Mouse (Mus musculus) embryo, embryonic 10.5 days (tissue): ENCODE data around the gene Wtap.
"Not testable (repeated sequence)": the region's sequence is repeated elsewhere in the genome, so short reads cannot be mapped to it uniquely, and the experiment has no call there.

Experiments
- DNase-seq: peaks from one replicate; pipeline ENCODE4 v3.0.0-alpha.2; 2015; ENCODE audit warnings: low spot score

Wtap gene

DNA sequence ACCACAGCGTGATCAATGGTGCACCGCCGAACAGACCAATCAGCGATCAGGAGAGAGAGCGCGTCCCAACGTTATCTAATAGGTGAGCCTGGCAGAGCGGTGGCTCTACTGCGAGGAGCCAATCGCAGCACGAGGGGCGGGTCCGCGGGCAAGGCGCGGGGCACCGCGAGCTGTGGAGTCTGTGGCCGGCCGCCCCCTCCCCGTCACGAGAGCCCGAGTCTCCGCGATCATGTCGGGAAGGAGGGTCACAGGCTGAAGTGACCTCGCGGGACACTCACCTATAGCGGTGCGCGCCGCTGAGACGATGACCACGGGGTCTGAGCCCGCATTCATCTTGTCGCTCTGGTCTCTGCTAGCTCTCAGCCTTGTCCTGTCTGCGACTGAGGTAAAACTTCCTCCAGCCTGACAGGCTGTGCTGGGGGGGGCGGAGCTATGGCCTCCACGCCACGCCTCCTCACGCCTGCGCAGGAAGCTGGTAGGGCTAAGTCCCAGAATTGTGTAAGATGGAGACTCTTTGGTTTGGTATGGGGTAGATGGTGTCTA lies 33.6 kb downstream of the Wtap start, which contains the start of gene Acat2:
Gene Acat2 (minus strand): TSS at position 417 of the 543 bp plus-strand sequence.
- peak; percentile 94 for DNase-seq

DNA sequence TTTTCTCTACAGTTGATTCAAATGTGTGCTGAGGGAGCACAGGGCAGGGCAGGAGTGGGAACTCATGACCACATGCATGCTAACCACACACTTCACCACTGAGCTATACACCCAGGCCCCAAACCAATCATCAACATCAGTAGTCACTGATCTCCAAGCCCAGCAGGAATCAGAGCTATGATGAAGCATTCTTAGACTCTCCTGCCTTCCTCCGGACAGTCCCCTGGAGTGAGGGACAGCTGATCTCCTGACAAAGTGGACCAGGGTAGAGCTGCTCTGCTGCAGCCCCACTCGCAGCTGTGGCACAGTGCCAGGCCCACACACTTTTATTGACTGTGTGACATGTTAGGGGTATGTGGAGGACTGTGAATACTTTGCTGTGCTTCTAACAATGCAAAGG lies 34.6 kb downstream of the Wtap start:
- DNase-seq, result not testable (repeated sequence)

DNA sequence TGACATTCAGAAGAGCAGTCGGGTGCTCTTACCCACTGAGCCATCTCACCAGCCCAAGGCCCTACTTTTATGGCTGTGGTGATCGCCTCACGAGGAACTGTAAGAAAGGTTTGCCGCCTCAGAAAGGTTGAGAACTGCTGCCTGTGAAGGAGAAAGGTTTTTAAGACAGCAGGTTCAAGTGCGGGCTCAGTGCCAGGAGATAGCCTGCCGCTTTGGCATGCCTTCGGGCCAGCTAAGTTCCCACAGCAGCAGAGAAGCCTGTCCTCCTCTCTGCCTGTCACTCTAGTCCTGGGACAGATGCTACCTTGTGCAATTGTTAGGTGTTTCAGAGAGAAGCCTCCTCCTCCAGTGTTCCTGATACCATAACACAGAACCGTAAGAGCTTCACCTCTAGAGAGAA lies 37.3 kb downstream of the Wtap start:
- no peak for DNase-seq

DNA sequence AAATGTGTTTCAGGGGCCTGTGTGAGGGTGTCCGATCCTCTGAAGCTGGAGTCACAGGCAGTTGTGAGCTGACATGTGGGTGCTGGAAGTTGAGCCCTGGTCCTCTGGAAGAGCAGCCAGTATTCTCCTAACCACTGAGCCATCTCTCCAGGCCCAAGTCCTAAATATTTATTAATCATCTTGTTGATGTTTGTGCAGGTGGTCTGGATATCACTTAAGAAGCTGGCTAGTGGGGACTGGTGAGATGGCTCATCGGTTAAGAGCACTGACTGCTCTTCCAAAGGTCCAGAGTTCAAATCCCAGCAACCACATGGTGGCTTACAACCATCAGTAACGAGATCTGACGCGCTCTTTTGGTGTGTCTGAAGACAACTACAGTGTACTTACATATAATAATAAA lies 44.3 kb downstream of the Wtap start:
- no peak for DNase-seq

DNA sequence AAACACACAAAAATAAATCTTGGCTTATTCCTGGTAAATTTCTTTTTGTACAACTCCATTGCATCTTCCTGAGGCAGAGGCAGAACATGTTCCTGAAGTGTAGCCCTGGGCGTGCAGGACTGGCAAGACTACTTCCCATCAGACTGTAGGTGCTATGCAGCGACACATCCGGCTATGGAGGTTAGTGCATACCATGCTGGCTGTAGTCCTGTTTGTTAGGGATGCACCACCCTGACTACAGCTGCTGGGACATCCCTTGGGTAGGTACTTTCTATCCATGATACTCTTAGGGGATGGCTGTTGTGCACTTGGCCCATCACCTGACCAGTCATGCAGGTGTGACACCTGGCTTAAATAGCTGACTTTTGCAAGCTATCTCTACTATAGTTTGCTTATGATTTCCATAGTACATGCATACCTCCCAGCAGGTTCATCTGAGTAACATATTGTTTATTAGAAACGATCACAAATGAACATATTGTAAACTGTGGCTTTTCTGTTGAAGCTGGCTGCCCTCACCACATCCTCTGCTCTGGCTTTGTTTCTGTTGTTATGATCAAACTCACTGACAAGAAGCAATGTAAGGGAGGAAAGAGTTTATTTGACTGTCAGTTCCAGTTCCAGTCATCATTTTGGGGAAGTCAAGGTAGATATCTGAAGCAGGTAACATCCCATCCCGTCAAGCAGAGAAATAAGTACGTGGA lies 51.4 kb downstream of the Wtap start:
- DNase-seq, result no peak

DNA sequence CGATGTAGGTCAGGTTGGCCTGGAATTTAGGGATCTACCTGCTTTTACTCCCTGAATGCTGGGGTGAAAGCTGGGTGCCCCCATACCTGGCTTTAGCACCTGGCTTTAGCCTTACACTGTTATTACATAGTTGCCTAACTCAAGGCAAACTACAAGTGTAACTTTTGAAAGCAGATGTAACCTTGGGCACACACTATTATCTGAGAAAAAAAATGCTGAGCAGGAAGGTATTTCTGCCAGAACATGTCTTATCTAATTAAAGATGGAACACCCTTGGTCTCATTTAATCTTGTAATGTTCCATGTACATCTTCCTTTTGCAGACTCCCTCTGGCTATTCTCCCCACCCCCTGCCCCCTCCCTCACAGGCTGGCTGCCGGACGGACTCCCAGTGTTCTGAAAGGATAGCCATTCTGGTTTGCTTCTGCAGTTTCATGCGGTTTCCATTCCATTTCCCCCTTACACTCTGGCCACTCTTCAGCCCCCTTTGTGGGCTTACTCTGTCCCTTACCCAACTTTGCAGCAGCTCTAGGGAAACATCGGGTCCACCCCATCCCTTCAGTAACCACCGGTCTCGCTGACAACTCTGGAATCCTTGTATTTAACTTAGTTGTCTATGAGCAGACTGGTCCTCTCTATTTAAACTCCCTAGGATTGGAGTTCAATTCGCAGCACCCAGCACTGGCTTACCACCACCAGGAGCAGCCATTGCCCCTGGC lies 52.3 kb downstream of the Wtap start:
- DNase-seq, result no peak

DNA sequence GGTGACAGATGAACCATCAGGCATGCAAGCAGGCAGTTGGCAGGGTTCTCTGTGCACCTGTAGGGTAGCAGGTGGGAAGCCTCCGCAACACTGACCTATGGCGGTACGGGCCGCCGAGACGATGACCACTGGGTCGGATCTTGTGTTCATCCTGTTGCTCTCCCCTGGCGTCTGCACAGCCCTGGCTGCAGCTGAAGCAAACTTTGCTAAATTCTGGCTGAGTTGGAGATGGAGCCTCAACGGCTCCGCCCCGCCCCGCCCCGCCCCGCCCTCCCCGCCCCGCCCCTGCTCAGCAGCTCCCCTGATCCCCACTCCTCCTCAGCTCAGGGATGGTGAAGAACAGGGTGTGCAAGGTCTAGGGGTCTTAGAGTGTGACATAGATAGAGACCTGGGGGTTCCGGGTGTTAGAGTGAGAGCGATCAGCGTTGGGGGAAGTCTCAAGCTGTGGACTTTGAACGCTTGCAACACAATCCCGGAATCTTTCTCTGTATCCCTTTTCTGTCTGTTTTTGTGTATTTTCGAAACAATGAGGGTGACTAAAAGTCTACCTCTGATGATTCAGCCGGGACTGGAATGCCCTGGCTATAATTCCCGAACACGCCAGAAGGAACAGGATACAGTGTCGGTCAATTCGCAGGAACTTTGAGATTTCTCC lies 53.7 kb downstream of the Wtap start, which contains the start of gene Acat3:
Gene Acat3 (minus strand): TSS at position 450 of the 655 bp plus-strand sequence.
- peak; percentile 14 for DNase-seq

DNA sequence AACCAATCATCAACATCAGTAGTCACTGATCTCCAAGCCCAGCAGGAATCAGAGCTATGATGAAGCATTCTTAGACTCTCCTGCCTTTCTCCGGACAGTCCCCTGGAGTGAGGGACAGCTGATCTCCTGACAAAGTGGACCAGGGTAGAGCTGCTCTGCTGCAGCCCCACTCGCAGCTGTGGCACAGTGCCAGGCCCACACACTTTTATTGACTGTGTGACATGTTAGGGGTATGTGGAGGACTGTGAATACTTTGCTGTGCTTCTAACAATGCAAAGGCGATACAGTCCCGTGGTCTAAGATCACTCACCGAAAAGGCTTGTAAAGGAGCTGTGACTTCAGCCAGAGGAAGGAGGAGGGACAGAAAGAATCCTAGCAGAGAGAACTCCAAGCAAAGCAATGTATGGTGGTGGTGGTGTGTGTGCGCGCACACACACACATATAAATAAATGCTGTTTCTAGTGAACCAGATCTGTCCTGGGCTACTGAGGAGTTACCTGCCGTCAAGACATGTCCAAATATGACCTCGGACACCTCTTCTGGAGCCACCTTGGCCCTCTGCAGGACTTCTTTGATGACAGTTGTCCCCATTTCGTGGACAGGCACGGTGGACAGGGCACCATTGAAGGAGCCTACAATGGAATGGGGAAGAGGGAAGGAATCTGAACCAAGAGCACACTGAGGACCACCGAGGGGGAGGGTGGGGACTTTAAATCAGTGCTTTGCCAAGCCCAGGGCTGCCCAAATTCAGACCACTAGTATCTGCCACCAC lies 54.4 kb downstream of the Wtap start:
- not testable (repeated sequence) for DNase-seq

DNA sequence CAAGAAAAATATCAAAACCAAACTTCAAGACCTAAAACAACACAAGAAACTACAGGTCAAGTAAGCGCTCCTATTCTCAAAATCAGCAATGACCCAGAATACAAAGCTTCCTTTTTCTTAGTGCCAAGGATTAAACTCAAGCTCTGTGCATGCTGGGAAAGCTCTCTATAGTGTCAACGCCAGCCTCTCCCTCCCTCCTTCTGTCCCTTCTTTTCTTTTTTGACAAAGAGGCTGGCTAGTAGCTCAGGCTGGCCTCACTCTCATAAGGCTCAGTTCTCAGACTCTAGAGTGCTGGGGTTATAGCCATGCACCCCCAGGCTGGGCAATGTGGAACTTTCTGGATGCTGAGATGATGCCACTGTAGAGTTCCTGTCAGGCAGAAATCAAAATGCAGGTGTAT lies 55.9 kb downstream of the Wtap start:
- DNase-seq, result no peak

DNA sequence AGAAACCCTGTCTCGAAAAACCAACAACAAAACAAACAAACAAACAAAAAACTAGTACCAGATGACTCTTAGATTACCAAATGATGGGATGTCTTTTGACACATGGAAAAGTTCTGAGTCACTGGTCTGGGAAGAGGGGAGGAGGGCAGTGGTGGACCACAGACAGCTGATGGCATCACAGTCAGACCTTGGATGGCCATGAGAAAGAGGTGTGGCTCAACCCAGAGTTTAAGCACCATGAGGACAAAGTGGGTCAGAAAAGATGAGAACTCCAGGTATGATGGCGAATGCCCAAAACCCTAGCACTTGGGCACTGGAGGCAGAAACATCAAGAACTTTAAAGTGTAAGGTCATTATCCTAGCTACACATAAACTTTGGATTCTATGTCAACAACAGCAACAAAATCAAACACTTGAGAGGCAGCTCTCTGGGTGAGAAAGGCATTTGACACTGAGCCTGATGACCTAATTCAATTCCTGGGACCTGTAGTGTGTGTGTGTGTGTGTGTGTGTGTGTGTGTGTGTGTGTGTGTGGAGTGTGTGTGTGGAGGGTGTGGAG lies 56.5 kb downstream of the Wtap start:
- DNase-seq, result no peak

DNA sequence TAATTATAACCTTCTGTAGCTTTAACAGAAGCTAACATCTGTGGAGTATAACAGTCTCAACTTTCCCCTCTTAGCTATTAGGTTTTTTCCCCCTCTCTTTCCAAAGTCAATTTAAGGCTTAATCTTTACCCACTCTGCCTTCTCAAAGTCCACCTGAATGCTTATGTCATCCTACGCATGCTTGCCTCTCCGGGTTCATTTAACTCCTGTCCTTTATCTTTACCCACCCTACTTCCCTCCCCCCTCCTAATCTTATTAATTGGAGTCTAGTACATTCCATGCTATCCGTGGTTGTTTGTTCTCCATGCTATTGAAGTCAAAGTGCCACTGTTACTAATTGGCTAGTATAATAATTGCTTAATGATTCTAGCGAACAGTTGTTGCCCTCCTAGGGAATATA lies 58.2 kb downstream of the Wtap start:
- no peak for DNase-seq

DNA sequence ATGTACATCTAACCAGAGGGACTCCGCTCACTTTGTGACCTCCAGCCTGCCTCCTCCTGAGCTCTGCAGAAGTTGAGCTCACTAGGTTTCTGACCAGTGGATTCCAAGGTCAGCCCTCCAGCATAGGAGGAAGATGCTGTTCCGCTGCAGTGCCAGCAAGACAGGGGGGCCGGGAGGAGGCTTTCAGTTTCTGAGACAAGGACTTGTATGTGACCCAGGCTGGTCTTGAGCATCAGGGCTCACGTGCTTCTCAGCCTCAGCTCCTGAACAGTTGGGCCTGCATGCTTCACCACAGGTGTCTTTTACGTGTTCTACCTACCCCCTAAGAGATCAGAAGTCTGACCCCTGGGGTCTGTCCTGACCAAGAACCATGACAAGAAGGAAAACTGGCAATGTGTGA lies 62.4 kb downstream of the Wtap start:
- DNase-seq, result not testable (repeated sequence)

DNA sequence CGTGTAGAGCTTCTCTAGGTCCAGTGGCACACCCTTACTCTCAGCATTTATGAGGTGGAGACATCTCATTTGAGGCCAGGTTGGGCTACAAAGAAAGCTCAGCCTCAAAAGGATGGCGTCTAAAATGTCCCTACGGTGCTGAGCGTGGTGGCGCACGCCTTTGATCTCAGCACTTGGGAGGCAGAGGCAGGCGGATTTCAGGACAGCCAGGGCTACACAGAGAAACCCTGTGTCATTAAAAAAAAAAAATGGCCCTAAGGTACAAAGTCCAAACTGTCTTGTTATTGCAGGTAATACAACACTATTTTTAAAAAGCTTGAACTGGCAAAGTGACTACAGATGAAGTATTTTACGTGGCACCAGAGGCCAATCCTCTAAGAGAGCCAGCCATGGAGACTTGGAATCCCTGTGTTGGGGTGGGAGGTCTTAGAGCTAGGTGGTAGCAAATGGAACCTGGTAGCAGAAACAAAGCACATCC lies 68.2 kb downstream of the Wtap start:
- no peak for DNase-seq

DNA sequence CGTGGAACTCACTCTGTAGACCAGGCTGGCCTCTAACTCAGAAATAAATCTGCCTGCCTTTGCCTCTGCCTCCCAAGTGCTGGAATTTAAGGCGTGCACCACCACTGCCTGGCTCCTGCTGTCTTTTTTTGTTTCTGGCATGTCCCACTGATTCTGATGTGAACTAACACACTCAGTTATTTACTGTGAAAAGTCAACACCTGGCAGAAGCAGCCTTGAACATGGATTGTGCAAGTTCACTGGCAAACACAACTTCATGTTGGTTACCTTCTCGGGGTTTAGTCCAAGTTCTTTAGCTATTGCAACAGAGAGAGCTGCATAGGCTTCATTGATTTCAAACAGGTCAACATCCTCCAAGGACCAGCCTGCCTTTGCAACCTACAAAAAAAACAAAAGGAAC lies 69.0 kb downstream of the Wtap start:
- DNase-seq, result no peak

DNA sequence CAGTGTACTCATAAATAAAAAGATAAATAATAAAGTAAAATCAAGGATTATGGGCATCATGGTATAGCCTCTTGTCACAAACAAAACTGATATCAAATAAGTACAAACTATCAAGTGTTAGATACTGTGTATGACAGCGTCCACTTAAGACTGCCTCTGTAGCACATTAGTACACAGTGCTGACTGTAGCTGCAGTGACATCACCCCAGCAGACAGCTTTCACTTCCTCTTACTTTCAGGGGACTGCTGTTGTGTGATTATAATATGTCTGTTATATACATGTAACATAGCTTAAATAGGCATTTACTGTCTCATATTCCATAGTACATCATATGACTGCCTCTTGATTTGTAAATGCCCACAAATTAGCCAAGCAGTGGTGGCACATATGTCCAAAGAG lies 72.9 kb downstream of the Wtap start:
- no peak for DNase-seq
